Mouse (Mus musculus) liver, postnatal 0 days (tissue): ENCODE data around the gene Rpusd2.

Experiments used
- CTCF ChIP-seq: sonication (generic); IDR thresholded peaks from 2 replicates; pipeline ENCODE4 v1.5.1; 2016; ENCODE audit warnings: antibody characterized with exemption, low read depth
- EP300 ChIP-seq: IDR thresholded peaks from 2 replicates; pipeline ENCODE4 v1.6.1; 2016; ENCODE audit warnings: antibody characterized with exemption, low read depth, mild to moderate bottlenecking

- TF ChIP-seq CTCF, result no peak
- peak; percentile 63 for TF ChIP-seq EP300
These were observed 12.3 kb downstream of the Rpusd2 start, which contains the start of gene Knl1 for GRCm38 (mm10) chr2:119046649-119047611.
